Mouse (Mus musculus) liver, adult 2 months (tissue): Measurements from ENCODE around the gene 4930404N11Rik.

ENCODE experiments used
- CTCF ChIP-seq: fragments of 200-500 bp; IDR thresholded peaks from 2 replicates; pipeline ENCODE4 v1.5.1; 2011; ENCODE audit warnings: low read depth, low read length, control low read depth
- POLR2A ChIP-seq: fragments of 200-500 bp; IDR thresholded peaks from 2 replicates; pipeline ENCODE4 v1.6.1; 2011; ENCODE audit warnings: low read length, control low read depth; ENCODE audit not compliant: insufficient read depth; ENCODE audit errors: extremely low read depth

GRCm38 (mm10) chr10:81410981-81411380 is 45.4 kb upstream of the 4930404N11Rik start:
- TF ChIP-seq POLR2A (no peak), CTCF (no peak)
